7 mouse cellular contexts compared by ENCODE assay signal in the genomic region with DNA sequence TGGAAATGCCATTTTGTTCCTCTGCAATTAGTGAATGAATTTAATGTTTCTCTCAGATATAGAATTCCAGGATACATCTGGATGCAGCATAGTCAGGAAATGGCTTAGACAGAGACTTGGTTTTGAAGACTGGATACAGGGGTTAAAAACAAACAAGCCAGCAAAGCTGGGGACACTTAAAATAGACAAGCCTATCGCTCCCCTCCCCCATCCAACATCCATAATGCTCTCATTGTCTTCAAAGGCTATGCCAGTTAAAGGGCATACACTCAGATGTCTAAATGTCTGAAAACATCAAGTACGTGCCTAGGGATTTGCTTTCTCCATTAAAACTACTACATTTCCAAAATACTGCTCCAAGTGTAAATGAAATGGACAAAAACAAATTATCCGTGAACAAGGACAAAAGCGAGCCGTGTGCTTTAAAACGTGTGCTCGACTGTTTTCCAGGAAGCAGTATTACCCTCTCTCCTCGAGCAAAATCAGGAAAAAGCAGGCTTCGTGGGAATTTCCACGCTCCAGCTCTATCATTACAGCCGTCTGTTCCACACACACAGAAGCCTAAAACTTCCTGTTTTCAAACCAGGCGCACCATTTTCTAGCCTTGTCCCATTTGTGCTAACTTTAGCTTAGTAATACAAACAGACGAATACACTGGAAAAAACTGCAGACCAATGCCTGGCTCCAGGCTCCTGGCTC.
DNase-seq lines count a peak whose midpoint lies in the region; ATAC-seq lines count a peak whose summit lies in the region.

No protein-coding gene starts in this region.

- H3K27me3 ChIP-seq in liver, embryonic 11.5 days (replicated peaks; ENCODE audit: control insufficient read depth, insufficient read depth, low read length), result no peaks in the 10 kb centered on the region
- H3K27me3 ChIP-seq in forebrain, embryonic 12.5 days, result no peaks in the 10 kb centered on the region
- H3K27me3 ChIP-seq in limb, embryonic 11.5 days (ENCODE audit: control insufficient read depth, insufficient read depth, low read length), result no peaks in the 10 kb centered on the region
- no peaks in the 10 kb centered on the region for H3K27me3 ChIP-seq in stomach, embryonic 16.5 days (ENCODE audit: control insufficient read depth, insufficient read depth, low read length)

- no peaks in the 10 kb centered on the region for H3K9me3 ChIP-seq in liver, embryonic 11.5 days (ENCODE audit: control insufficient read depth, low read length)
- no peaks in the 10 kb centered on the region for H3K9me3 ChIP-seq in forebrain, embryonic 12.5 days
- H3K9me3 ChIP-seq in limb, embryonic 11.5 days (ENCODE audit: control insufficient read depth, low read length), result no peaks in the 10 kb centered on the region
- H3K9me3 ChIP-seq in stomach, embryonic 16.5 days (replicated peaks; ENCODE audit: control insufficient read depth, low read length), result no peaks in the 10 kb centered on the region

- DNase-seq in liver, embryonic 11.5 days (ENCODE audit: low spot score), result no peak
- DNase-seq in liver, result no peak
- no peak for DNase-seq in limb, embryonic 11.5 days (ENCODE audit: low spot score)
- no peak for DNase-seq in frontal cortex, postnatal 25 days (ENCODE audit: low spot score in 2 of 2)
- DNase-seq in thymus, postnatal 10 days (ENCODE audit: low spot score in 2 of 2), result no peak

- peaks cover 6% of the 10 kb centered on the region; the same call in 1 of the 2 replicates for H3K4me1 ChIP-seq in liver, embryonic 11.5 days (replicated peaks; ENCODE audit: control insufficient read depth, insufficient read depth, low read length)
- peaks cover 40% of the 10 kb centered on the region for H3K4me1 ChIP-seq in forebrain, embryonic 12.5 days
- H3K4me1 ChIP-seq in limb, embryonic 11.5 days (ENCODE audit: control insufficient read depth, insufficient read depth, low read length), result peaks cover 15% of the 10 kb centered on the region
- peaks cover 18% of the 10 kb centered on the region for H3K4me1 ChIP-seq in stomach, embryonic 16.5 days (ENCODE audit: control insufficient read depth, insufficient read depth, low read length)

- no peaks in the 10 kb centered on the region for H3K36me3 ChIP-seq in liver, embryonic 11.5 days (ENCODE audit: control insufficient read depth, insufficient read depth, low read length)
- no peaks in the 10 kb centered on the region for H3K36me3 ChIP-seq in forebrain, embryonic 12.5 days (replicated peaks)
- H3K36me3 ChIP-seq in limb, embryonic 11.5 days (ENCODE audit: control insufficient read depth, insufficient read depth, low read length), result no peaks in the 10 kb centered on the region
- peaks cover 2% of the 10 kb centered on the region; the same call in 1 of the 2 replicates for H3K36me3 ChIP-seq in stomach, embryonic 16.5 days (ENCODE audit: control insufficient read depth, insufficient read depth, low read length)

- no peak overlapping the region for H3K4me3 ChIP-seq in liver, embryonic 11.5 days (ENCODE audit: low read depth, low read length)
- no peak overlapping the region for H3K4me3 ChIP-seq in forebrain, embryonic 12.5 days (replicated peaks)
- H3K4me3 ChIP-seq in limb, embryonic 11.5 days (ENCODE audit: low read depth, low read length), result no peak overlapping the region
- no peak overlapping the region for H3K4me3 ChIP-seq in stomach, embryonic 16.5 days (replicated peaks; ENCODE audit: low read length)

- WGBS in liver, embryonic 11.5 days, result 60% methylated on average over 13 of the region's 13 CpGs
- WGBS in forebrain, embryonic 12.5 days, result 47% methylated on average over 13 of the region's 13 CpGs
- WGBS in limb, embryonic 11.5 days, result 65% methylated on average over 13 of the region's 13 CpGs
- 41% methylated on average over 13 of the region's 13 CpGs for WGBS in stomach, embryonic 16.5 days

- no peak overlapping the region for H3K9ac ChIP-seq in liver, embryonic 11.5 days (ENCODE audit: low read depth, low read length)
- H3K9ac ChIP-seq in forebrain, embryonic 12.5 days, result no peak overlapping the region
- H3K9ac ChIP-seq in limb, embryonic 11.5 days (ENCODE audit: low read length), result no peak overlapping the region
- H3K9ac ChIP-seq in stomach, embryonic 16.5 days (ENCODE audit: low read length), result 0 out of 2 replicates have a peak overlapping the region, but pooled peaks have one; percentile 20

- peak overlapping the region; percentile 26 for H3K4me2 ChIP-seq in liver, embryonic 11.5 days
- no peak overlapping the region for H3K4me2 ChIP-seq in forebrain, embryonic 12.5 days
- H3K4me2 ChIP-seq in limb, embryonic 11.5 days (ENCODE audit: low read depth, severe bottlenecking), result no peak overlapping the region
- H3K4me2 ChIP-seq in stomach, embryonic 16.5 days (ENCODE audit: low read depth, low read length), result no peak overlapping the region

- no peak for ATAC-seq in liver, embryonic 11.5 days (replicated peaks; ENCODE audit: low FRiP score)
- no peak for ATAC-seq in forebrain, embryonic 12.5 days (ENCODE audit: low FRiP score)
- no peak for ATAC-seq in limb, embryonic 11.5 days (ENCODE audit: insufficient number of reproducible peaks, low FRiP score, low TSS enrichment, low read depth)
- no peak for ATAC-seq in stomach, embryonic 16.5 days (ENCODE audit: insufficient read depth, low FRiP score)

- H3K27ac ChIP-seq in liver, embryonic 11.5 days (ENCODE audit: low read depth, low read length), result no peak overlapping the region
- peak overlapping the region; percentile 60; the same call in 1 of the 2 replicates for H3K27ac ChIP-seq in forebrain, embryonic 12.5 days
- H3K27ac ChIP-seq in limb, embryonic 11.5 days (replicated peaks; ENCODE audit: low read depth, low read length), result peak overlapping the region; percentile 56; the same call in 1 of the 2 replicates
- peak overlapping the region; percentile 74 for H3K27ac ChIP-seq in stomach, embryonic 16.5 days (ENCODE audit: low read length)
